Mouse (Mus musculus): ENCODE measurements around the gene Ascc3. TPM values are rescaled to one million over a fixed set of nuclear protein-coding genes. Genes with fewer than 3 reads are reported as not detected.

The Ascc3 gene
- polyA plus RNA-seq (2015; fragmentation: Illumina TruSeq; extraction: RNeasy Lipid Tissue Mini Kit (QIAGEN cat#74804); ENCODE audit: low read depth, low replicate concordance), result 12.4 TPM

DNA sequence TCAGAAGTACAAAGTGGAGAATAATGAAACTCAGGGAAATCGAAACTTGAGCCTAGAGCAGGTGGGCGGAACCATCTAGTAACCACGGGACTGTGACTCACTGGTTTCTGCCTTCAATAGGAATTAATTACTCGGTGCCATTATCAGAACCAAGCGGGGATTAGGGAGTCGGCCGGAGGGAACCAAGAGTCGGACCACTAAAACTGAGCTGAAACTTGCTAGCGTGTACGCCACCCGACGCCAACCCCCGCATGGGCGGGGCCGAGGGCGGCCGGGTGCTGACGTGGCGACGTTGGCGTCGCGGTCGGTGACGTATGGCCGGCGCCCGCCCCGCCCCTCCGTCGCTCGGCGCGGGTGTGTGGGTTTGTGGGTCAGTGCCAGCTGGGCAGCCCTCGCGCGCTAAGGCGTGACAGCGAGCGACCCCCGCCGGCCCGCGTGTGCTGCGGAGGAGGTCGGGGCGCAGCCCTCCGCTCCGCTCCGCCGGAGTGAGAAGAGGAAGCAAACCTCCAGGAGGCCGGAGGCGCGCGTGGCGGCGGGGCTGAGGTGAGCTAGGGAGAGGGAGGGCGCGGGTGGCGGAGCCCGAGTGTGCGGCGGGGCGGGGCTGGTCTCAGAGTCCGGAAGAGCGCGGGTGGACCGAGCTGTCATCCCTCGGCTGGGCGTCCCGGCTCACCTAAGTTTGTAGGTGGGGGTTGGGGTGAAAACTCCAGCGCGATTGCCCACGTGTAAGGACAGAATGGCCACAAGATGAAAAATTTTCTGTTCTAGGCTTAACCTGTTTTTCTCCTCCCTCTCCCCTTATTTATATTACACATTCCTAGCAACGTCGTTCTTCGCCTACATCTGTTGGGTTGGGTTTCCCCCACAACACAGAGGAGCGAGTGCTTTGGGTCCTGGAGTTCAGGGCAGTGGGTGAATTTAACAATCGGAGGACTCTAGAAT, at the start of gene Ascc3:
Ascc3 (plus strand) TSS at position 315 of the 939 bp plus-strand sequence.

DNA sequence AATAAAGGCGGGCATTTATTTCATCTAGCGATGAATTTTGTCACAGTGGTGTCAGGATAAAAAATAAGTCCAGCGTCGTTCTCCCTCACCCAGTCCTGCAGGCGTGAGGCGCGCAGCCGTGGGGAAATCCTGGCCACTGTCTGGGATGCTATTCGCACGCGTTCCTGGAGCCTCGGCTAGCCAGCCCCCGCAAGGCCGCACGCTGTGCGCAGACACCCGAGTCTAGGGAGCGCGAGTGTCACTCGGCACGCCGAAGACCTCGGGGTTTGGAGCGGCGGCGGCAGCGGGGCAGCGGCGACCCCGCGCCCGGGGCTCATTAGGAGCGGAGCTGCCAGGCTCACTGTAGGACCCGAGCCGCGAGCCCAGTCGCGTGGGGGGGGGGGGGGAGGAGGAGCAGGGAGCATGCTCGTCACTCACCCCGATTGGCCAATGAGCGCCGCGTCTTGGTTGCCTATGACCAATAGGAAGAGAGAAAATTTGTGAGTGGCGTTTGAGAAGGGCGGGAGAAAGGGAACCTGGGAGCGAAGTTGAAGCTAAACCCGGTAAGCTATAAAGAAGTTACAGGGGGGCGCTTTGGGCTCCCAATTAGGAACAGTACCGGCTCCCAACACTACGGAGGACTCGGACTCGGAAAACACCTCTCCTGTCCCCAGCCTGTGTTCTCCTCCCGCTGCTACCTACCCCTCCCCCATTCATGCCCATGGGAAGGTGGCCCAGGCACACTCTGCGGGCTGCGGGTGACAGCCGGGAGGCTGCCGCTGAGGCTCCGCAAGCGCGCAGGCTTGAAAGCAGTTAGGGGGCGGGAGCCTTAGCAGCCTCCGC, 301.9 kb downstream of the Ascc3 start, which contains the start of gene Sim1:
Sim1 (plus strand) TSS at position 585 of the 822 bp plus-strand sequence.

All from brain, adult 10 weeks (tissue).